Mouse (Mus musculus) ovary, postnatal 14 days (tissue): ENCODE measurements around the gene Srrd.
A peak's percentile ranks its signal among the peaks of the same experiment; 100 is the strongest.

Experiments used
- DNase-seq: peaks from one replicate; pipeline ENCODE4 v3.0.0; 2022; ENCODE audit warnings: low spot score

Gene Srrd

GRCm38 (mm10) chr5:112342463-112343204, at the start of gene Srrd, which contains the start of gene Hps4:
Gene Srrd, minus strand, starts transcription at chr5:112343040.
Gene Hps4, plus strand, starts transcription at chr5:112343083.
- DNase-seq: peak; percentile 92

- no peak for DNase-seq
Measured at GRCm38 (mm10) chr5:112391676-112392323, 49.0 kb upstream of the Srrd start.

GRCm38 (mm10) chr5:112391002-112391401, 48.2 kb upstream of the Srrd start:
- DNase-seq: no peak

- DNase-seq: no peak
Measured at GRCm38 (mm10) chr5:112389352-112389751, 46.5 kb upstream of the Srrd start.

- no peak for DNase-seq
Measured at GRCm38 (mm10) chr5:112385973-112386372, 43.1 kb upstream of the Srrd start.

GRCm38 (mm10) chr5:112384805-112385472, 42.1 kb upstream of the Srrd start:
- no peak for DNase-seq

- DNase-seq: no peak
Measured at GRCm38 (mm10) chr5:112382641-112383330, 39.9 kb upstream of the Srrd start.

- DNase-seq: no peak
Measured at GRCm38 (mm10) chr5:112382042-112382441, 39.2 kb upstream of the Srrd start.

- DNase-seq: no peak
Measured at GRCm38 (mm10) chr5:112381154-112381553, 38.3 kb upstream of the Srrd start.

- no peak for DNase-seq
Measured at GRCm38 (mm10) chr5:112378716-112379115, 35.9 kb upstream of the Srrd start.

- no peak for DNase-seq
Measured at GRCm38 (mm10) chr5:112377380-112377779, 34.5 kb upstream of the Srrd start.

GRCm38 (mm10) chr5:112376111-112376510, 33.3 kb upstream of the Srrd start:
- no peak for DNase-seq

- no peak for DNase-seq
Measured at GRCm38 (mm10) chr5:112371933-112372332, 29.1 kb upstream of the Srrd start.

- DNase-seq: no peak
Measured at GRCm38 (mm10) chr5:112370236-112370813, 27.5 kb upstream of the Srrd start.

GRCm38 (mm10) chr5:112369326-112369725, 26.5 kb upstream of the Srrd start:
- DNase-seq: no peak

GRCm38 (mm10) chr5:112368666-112369065, 25.8 kb upstream of the Srrd start:
- DNase-seq: no peak

- no peak for DNase-seq
Measured at GRCm38 (mm10) chr5:112367929-112368328, 25.1 kb upstream of the Srrd start.

GRCm38 (mm10) chr5:112367338-112367737, 24.5 kb upstream of the Srrd start:
- DNase-seq: no peak

- no peak for DNase-seq
Measured at GRCm38 (mm10) chr5:112366879-112367278, 24.0 kb upstream of the Srrd start.

- DNase-seq: no peak
Measured at GRCm38 (mm10) chr5:112364184-112364797, 21.5 kb upstream of the Srrd start.

GRCm38 (mm10) chr5:112360077-112360476, 17.2 kb upstream of the Srrd start:
- DNase-seq: no peak

- DNase-seq: no peak
Measured at GRCm38 (mm10) chr5:112359520-112359919, 16.7 kb upstream of the Srrd start.
